ENCODE assay signal across 8 mouse cellular contexts in genomic region chr8:90876213-90876721, GRCm38 (mm10). TPM values are rescaled to one million over a fixed set of nuclear protein-coding genes. Genes with fewer than 3 reads are reported as not detected.
A peak's percentile ranks its signal among the peaks of the same experiment; 100 is the strongest.
DNase-seq lines count a peak whose midpoint lies in the region; ATAC-seq and TF ChIP-seq lines count a peak whose summit lies in the region.

No protein-coding gene starts in this region.

- peaks cover 0 to 7% of the 10 kb centered on the region in 2 experiments; a peak in 2 of 4 replicates for H3K36me3 ChIP-seq in MEL (ENCODE audit: control insufficient read depth in 1 of 2, insufficient read depth in 2 of 2, low read length in 2 of 2)
- H3K36me3 ChIP-seq in hindbrain, embryonic 11.5 days (ENCODE audit: control insufficient read depth, insufficient read depth, low read length), result no peaks in the 10 kb centered on the region
- H3K36me3 ChIP-seq in lung, postnatal 0 days (ENCODE audit: insufficient read depth, low read length), result no peaks in the 10 kb centered on the region

- peak overlapping the region; percentile 58 for H3K4me2 ChIP-seq in hindbrain, embryonic 11.5 days (replicated peaks; ENCODE audit: low read depth, low read length)
- H3K4me2 ChIP-seq in lung, postnatal 0 days (replicated peaks; ENCODE audit: low read depth, low read length), result peak overlapping the region; percentile 81

- TF ChIP-seq RAD21 in MEL (IDR thresholded peaks at IDR 0.05; ENCODE audit: low read depth, low read length), result no peak

- WGBS in hindbrain, embryonic 11.5 days, result 5% methylated on average over 12 of the region's 12 CpGs
- WGBS in lung, postnatal 0 days, result 7% methylated on average over 12 of the region's 12 CpGs

- no peaks in the 10 kb centered on the region for H3K27me3 ChIP-seq in MEL (ENCODE audit: control insufficient read depth in 1 of 2, insufficient read depth in 2 of 2, low read length in 2 of 2)
- no peaks in the 10 kb centered on the region for H3K27me3 ChIP-seq in hindbrain, embryonic 11.5 days (ENCODE audit: control insufficient read depth, insufficient read depth, low read length)
- H3K27me3 ChIP-seq in lung, postnatal 0 days (replicated peaks; ENCODE audit: insufficient read depth, low read length), result no peaks in the 10 kb centered on the region

- H3K79me2 ChIP-seq in MEL (ENCODE audit: control insufficient read depth, insufficient read depth, low read length, poor library complexity), result no peaks in the 10 kb centered on the region

- H3K9me3 ChIP-seq in MEL (replicated peaks; ENCODE audit: insufficient read depth, low read length), result no peaks in the 10 kb centered on the region
- H3K9me3 ChIP-seq in hindbrain, embryonic 11.5 days (ENCODE audit: control insufficient read depth, low read length), result no peaks in the 10 kb centered on the region
- H3K9me3 ChIP-seq in lung, postnatal 0 days (ENCODE audit: low read length), result no peaks in the 10 kb centered on the region

- peaks cover 2 to 20% of the 10 kb centered on the region in 2 experiments for H3K4me1 ChIP-seq in MEL (ENCODE audit: control insufficient read depth in 1 of 2, insufficient read depth in 2 of 2, low read length in 2 of 2)
- peaks cover 12% of the 10 kb centered on the region for H3K4me1 ChIP-seq in hindbrain, embryonic 11.5 days (replicated peaks; ENCODE audit: control insufficient read depth, insufficient read depth, low read length)
- H3K4me1 ChIP-seq in lung, postnatal 0 days (ENCODE audit: insufficient read depth, low read depth, low read length), result peaks cover 7% of the 10 kb centered on the region

- TF ChIP-seq EP300 in MEL (IDR thresholded peaks at IDR 0.05; ENCODE audit: low read depth in 1 of 2, low read length in 2 of 2), result 0 out of 4 replicates have a peak, but pooled peaks of 1 of the 2 experiments have one; percentile 3
- TF ChIP-seq EP300 in lung, postnatal 0 days (IDR thresholded peaks at IDR 0.05), result no peak

- peak overlapping the region; percentile 61 for H3K9ac ChIP-seq in MEL (ENCODE audit: control insufficient read depth, low read depth, low read length, poor library complexity, severe bottlenecking)
- H3K9ac ChIP-seq in hindbrain, embryonic 11.5 days (ENCODE audit: low read depth, low read length), result no peak overlapping the region; the same call in 1 of the 2 replicates
- H3K9ac ChIP-seq in lung, postnatal 0 days (replicated peaks; ENCODE audit: low read depth), result no peak overlapping the region

- peak overlapping the region; percentile 59 to 96 for H3K4me3 ChIP-seq in MEL (ENCODE audit: control insufficient read depth in 1 of 2, insufficient read depth in 1 of 2, low read depth in 2 of 2, low read length in 2 of 2)
- no peak overlapping the region for H3K4me3 ChIP-seq in hindbrain, embryonic 11.5 days (ENCODE audit: low read depth, low read length)
- H3K4me3 ChIP-seq in lung, postnatal 0 days (ENCODE audit: low read depth, low read length), result peak overlapping the region; percentile 47

- TF ChIP-seq CTCF in MEL (IDR thresholded peaks at IDR 0.05 in 2 of 3, conservative IDR thresholded peaks at IDR 0.05 in 1 of 3; ENCODE audit: control insufficient read depth in 1 of 3, insufficient read depth in 1 of 3, low read depth in 2 of 3, low read length in 3 of 3, poor library complexity in 1 of 3, severe bottlenecking in 1 of 3), result no peak
- no peak for TF ChIP-seq CTCF in lung, postnatal 0 days (IDR thresholded peaks at IDR 0.05)

- TF ChIP-seq POLR2A in MEL (IDR thresholded peaks at IDR 0.05; ENCODE audit: control insufficient read depth in 1 of 2, insufficient read depth in 1 of 2, low read depth in 1 of 2, low read length in 2 of 2, poor library complexity in 1 of 2), result peak in 1 of 2 experiments; percentile 24; a peak in 1 of 4 replicates

- peak overlapping the region; percentile 47 for H3K27ac ChIP-seq in MEL (ENCODE audit: control insufficient read depth, low read depth, low read length)
- peak overlapping the region; percentile 79 for H3K27ac ChIP-seq in hindbrain, embryonic 11.5 days (ENCODE audit: low read depth, low read length)
- peak overlapping the region; percentile 85 for H3K27ac ChIP-seq in lung, postnatal 0 days (ENCODE audit: low read length)

- peak; percentile 46 for ATAC-seq in hindbrain, embryonic 11.5 days (ENCODE audit: low FRiP score)
- peak; percentile 63 for ATAC-seq in lung, postnatal 0 days

- DNase-seq in MEL (ENCODE audit: low read depth, low spot score), result peak; percentile 83
- DNase-seq in cerebellum, adult 18-20 months, result peak; percentile 49 to 50
- DNase-seq in frontal cortex, postnatal 14 days (ENCODE audit: low spot score in 2 of 2), result peak; percentile 57 to 74
- DNase-seq in hindbrain, embryonic 11.5 days (ENCODE audit: low spot score), result peak; percentile 57
- DNase-seq in layer of hippocampus, adult 9-11 months, result peak; percentile 89
- peak; percentile 87 for DNase-seq in lung, postnatal 0 days (ENCODE audit: low spot score)
- peak; percentile 59 for DNase-seq in ovary, adult 18-20 months (ENCODE audit: low spot score)
- peak; percentile 83 for DNase-seq in urinary bladder, postnatal 14 days (ENCODE audit: low spot score)

TF ChIP-seq in MEL, 35 proteins besides CTCF, POLR2A, EP300 and RAD21 (continues in another document):
- TF ChIP-seq NRF1 (IDR thresholded peaks at IDR 0.05; ENCODE audit: insufficient read depth, low read depth, low read length, poor library complexity, severe bottlenecking) (no peak), JUND (IDR thresholded peaks at IDR 0.05; ENCODE audit: low read depth, low read length) (no peak), TCF12 (IDR thresholded peaks at IDR 0.05; ENCODE audit: low read depth, low read length) (no peak), MYC (IDR thresholded peaks at IDR 0.05; ENCODE audit: low read depth, low read length) (0 out of 2 replicates have a peak, but pooled peaks have one; percentile 12), GATA1 (IDR thresholded peaks at IDR 0.05; ENCODE audit: low read depth, low read length) (no peak), ZMIZ1 (IDR thresholded peaks at IDR 0.05; ENCODE audit: low read depth, low read length) (no peak), CHD2 (IDR thresholded peaks at IDR 0.05; ENCODE audit: low read length) (no peak), GABPA (IDR thresholded peaks at IDR 0.05; ENCODE audit: low read depth, low read length) (no peak), ZKSCAN1 (IDR thresholded peaks at IDR 0.05; ENCODE audit: low read depth, low read length) (no peak), ZNF384 (IDR thresholded peaks at IDR 0.05; ENCODE audit: low read depth, low read length) (no peak), KAT2A (conservative IDR thresholded peaks at IDR 0.05; ENCODE audit: low read depth, low read length) (no peak), RCOR1 (IDR thresholded peaks at IDR 0.05; ENCODE audit: low read depth, low read length) (no peak), SMC3 (IDR thresholded peaks at IDR 0.05; ENCODE audit: low read depth, low read length) (no peak), USF2 (IDR thresholded peaks at IDR 0.05; ENCODE audit: borderline replicate concordance in 1 of 2, insufficient read depth in 1 of 2, low read depth in 1 of 2, low read length in 2 of 2) (no peak), CHD1 (IDR thresholded peaks at IDR 0.05; ENCODE audit: low read depth, low read length) (no peak), POLR2AphosphoS2 (IDR thresholded peaks at IDR 0.05; ENCODE audit: low read length) (no peak), E2F4 (IDR thresholded peaks at IDR 0.05; ENCODE audit: borderline replicate concordance, low read depth, low read length) (no peak), POLR2AphosphoS5 (IDR thresholded peaks at IDR 0.05; ENCODE audit: borderline replicate concordance, low read depth, low read length) (no peak), MAFK (IDR thresholded peaks at IDR 0.05; ENCODE audit: borderline replicate concordance, low read depth, low read length) (no peak), MYB (IDR thresholded peaks at IDR 0.05; ENCODE audit: low read depth, low read length) (no peak), USF1 (IDR thresholded peaks at IDR 0.05; ENCODE audit: low read depth, low read length) (no peak), ETS1 (IDR thresholded peaks at IDR 0.05; ENCODE audit: low read depth, low read length) (0 out of 2 replicates have a peak, but pooled peaks have one; percentile 6), HCFC1 (IDR thresholded peaks at IDR 0.05; ENCODE audit: low read depth, low read length) (no peak), MXI1 (IDR thresholded peaks at IDR 0.05; ENCODE audit: low read depth, low read length) (peak; percentile 70), BHLHE40 (IDR thresholded peaks at IDR 0.05; ENCODE audit: borderline replicate concordance, low read depth, low read length) (peak; percentile 32; the same call in 1 of the 2 replicates), MAX (IDR thresholded peaks at IDR 0.05; ENCODE audit: low read length) (0 out of 2 replicates have a peak, but pooled peaks have one; percentile 26), SIN3A (IDR thresholded peaks at IDR 0.05; ENCODE audit: low read length) (peak; percentile 81), UBTF (IDR thresholded peaks at IDR 0.05; ENCODE audit: borderline replicate concordance, insufficient read depth, low read depth, low read length) (no peak), TAL1 (IDR thresholded peaks at IDR 0.05; ENCODE audit: low read length) (no peak), TBP (IDR thresholded peaks at IDR 0.05; ENCODE audit: low read depth, low read length) (peak; percentile 52; the same call in 1 of the 2 replicates), MEF2A (IDR thresholded peaks at IDR 0.05; ENCODE audit: extremely low read depth, insufficient replicate concordance, low read depth, low read length, poor library complexity, severe bottlenecking) (no peak), ELF1 (IDR thresholded peaks at IDR 0.05; ENCODE audit: low read depth, low read length) (no peak), MAZ (IDR thresholded peaks at IDR 0.05; ENCODE audit: low read depth, low read length) (0 out of 2 replicates have a peak, but pooled peaks have one; percentile 45), ZC3H11A (IDR thresholded peaks at IDR 0.05; ENCODE audit: low read depth, low read length) (no peak)

RNA-seq across cellular contexts. Expression of gene Chd9, which starts 48.1 kb away (rescaled TPM):
- 5.9 and 7.9 TPM in 2 replicates for total RNA-seq in MEL (2012; rRNA removed)
- 10 to 100 TPM; 40.3 to 87.4 TPM for polyA plus RNA-seq in MEL (2012; ENCODE audit: insufficient read depth in 1 of 2, insufficient read length in 2 of 2, low read depth in 1 of 2, low replicate concordance in 2 of 2, missing spikeins in 1 of 2)
- 51.2 and 72.5 TPM in 2 replicates for polyA plus RNA-seq in hindbrain, embryonic 11.5 days (2014; fragmentation: Nextera tagmentation; extraction: Ambion mirVana)
- 110 and 122 TPM in 2 replicates for polyA plus RNA-seq in lung, postnatal 0 days (2015; fragmentation: Nextera tagmentation; extraction: Ambion mirVana)

RNA-seq across cellular contexts. Expression of gene Gm19935, which starts 59.1 kb away (rescaled TPM):
- not detected in 2 replicates for total RNA-seq in MEL (2012; rRNA removed)
- not detected for polyA plus RNA-seq in MEL (2012; ENCODE audit: insufficient read depth in 1 of 2, insufficient read length in 2 of 2, low read depth in 1 of 2, low replicate concordance in 2 of 2, missing spikeins in 1 of 2)
- polyA plus RNA-seq in hindbrain, embryonic 11.5 days (2014; fragmentation: Nextera tagmentation; extraction: Ambion mirVana), result 0.25 and 0.59 TPM in 2 replicates
- polyA plus RNA-seq in lung, postnatal 0 days (2015; fragmentation: Nextera tagmentation; extraction: Ambion mirVana), result 9.9 and 10.8 TPM in 2 replicates
